ENCODE assay signal across 14 mouse cellular contexts in the genomic region with DNA sequence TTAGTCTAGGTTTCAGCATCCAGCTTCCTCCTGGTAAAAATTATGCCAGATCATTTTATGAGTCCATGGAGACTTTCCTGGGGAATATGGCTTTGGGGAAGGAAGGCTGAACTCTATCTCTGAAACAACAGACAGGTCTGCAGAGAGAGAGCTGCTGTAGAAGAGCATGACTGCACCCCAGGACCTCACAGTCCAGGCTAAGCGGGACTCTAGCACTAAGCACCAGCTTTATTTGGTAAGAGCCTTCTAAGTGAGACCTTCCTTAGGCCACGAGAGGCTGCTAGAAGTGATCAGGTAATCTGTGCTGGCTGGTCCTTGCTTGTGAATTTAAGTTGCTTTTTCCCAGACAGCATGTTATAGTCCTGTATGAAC.
"Had no signal": no experiment of that assay in that cellular context is flagged by ENCODE, and none has a peak within 500 bp of the region (broad histone marks: within the 10 kb centered on the region; RNA-seq: fewer than 3 reads in every experiment).

No protein-coding gene starts in this region.

- H3K27me3 ChIP-seq: midbrain, embryonic 12.5 days; neural tube, embryonic 12.5 days; stomach, embryonic 15.5 days had no signal

- H3K4me1 ChIP-seq: midbrain, embryonic 10.5 days; midbrain, embryonic 12.5 days; neural tube, embryonic 12.5 days; stomach, embryonic 15.5 days had no signal

- H3K36me3 ChIP-seq: midbrain, embryonic 10.5 days; midbrain, embryonic 12.5 days; neural tube, embryonic 12.5 days; stomach, embryonic 15.5 days had no signal

- H3K9ac ChIP-seq: lung, embryonic 14.5 days; midbrain, embryonic 12.5 days; neural tube, embryonic 12.5 days; stomach, embryonic 15.5 days had no signal

- H3K9me3 ChIP-seq: midbrain, embryonic 10.5 days; midbrain, embryonic 12.5 days; neural tube, embryonic 12.5 days; stomach, embryonic 15.5 days had no signal

- H3K4me3 ChIP-seq: midbrain, embryonic 10.5 days; midbrain, embryonic 12.5 days; myocyte; neural tube, embryonic 12.5 days; stomach, embryonic 15.5 days had no signal

- DNase-seq: lung, adult 18-20 months; lung, embryonic 14.5 days; lung, postnatal 10 days; lung, postnatal 4 days; right cerebral cortex, postnatal 14 days; thymus, adult 2 months; thymus, postnatal 25 days; thymus, postnatal 4 days had no signal

- H3K27ac ChIP-seq: midbrain, embryonic 10.5 days; midbrain, embryonic 12.5 days; neural tube, embryonic 12.5 days; stomach, embryonic 15.5 days; stomach, postnatal 0 days had no signal

- H3K4me2 ChIP-seq: lung, embryonic 14.5 days; midbrain, embryonic 12.5 days; neural tube, embryonic 12.5 days; stomach, embryonic 15.5 days had no signal
